Mouse (Mus musculus) lung, postnatal 4 days (tissue): ENCODE measurements around the gene Klhl21.
A peak's percentile ranks its signal among the peaks of the same experiment; 100 is the strongest.

Experiments used
- DNase-seq, 2 experiments: peaks; one replicate each; pipeline ENCODE4 v3.0.0; 2021

Gene Klhl21

GRCm38 (mm10) chr4:152008622-152009075 lies at the start of gene Klhl21:
Gene Klhl21 (plus strand): TSS chr4:152008803.
- DNase-seq = peak; percentile 96 to 98

- DNase-seq = no peak
Measured at GRCm38 (mm10) chr4:151959849-151960512, 48.6 kb upstream of the Klhl21 start.

- DNase-seq = peak in 1 of 2 experiments; percentile 20
Measured at GRCm38 (mm10) chr4:151960513-151960854, 48.1 kb upstream of the Klhl21 start.

- peak in 1 of 2 experiments; percentile 24 for DNase-seq
Measured at GRCm38 (mm10) chr4:151962817-151963216, 45.8 kb upstream of the Klhl21 start.

GRCm38 (mm10) chr4:151968204-151968921 lies 40.2 kb upstream of the Klhl21 start:
- DNase-seq = no peak

- peak in 1 of 2 experiments; percentile 50 for DNase-seq
Measured at GRCm38 (mm10) chr4:151972221-151972967, 36.2 kb upstream of the Klhl21 start.

- peak in 1 of 2 experiments; percentile 51 for DNase-seq
Measured at GRCm38 (mm10) chr4:151975441-151975840, 33.2 kb upstream of the Klhl21 start.

GRCm38 (mm10) chr4:151977748-151978147 lies 30.9 kb upstream of the Klhl21 start:
- peak; percentile 74 to 89 for DNase-seq

GRCm38 (mm10) chr4:151980699-151981098 lies 27.9 kb upstream of the Klhl21 start:
- no peak for DNase-seq

GRCm38 (mm10) chr4:151981363-151981762 lies 27.2 kb upstream of the Klhl21 start:
- peak; percentile 83 to 86 for DNase-seq

GRCm38 (mm10) chr4:151983043-151983442 lies 25.6 kb upstream of the Klhl21 start:
- no peak for DNase-seq

GRCm38 (mm10) chr4:151983560-151983959 lies 25.0 kb upstream of the Klhl21 start:
- DNase-seq = peak in 1 of 2 experiments; percentile 55

- peak; percentile 28 to 56 for DNase-seq
Measured at GRCm38 (mm10) chr4:151985886-151986285, 22.7 kb upstream of the Klhl21 start.

GRCm38 (mm10) chr4:151986650-151987049 lies 22.0 kb upstream of the Klhl21 start:
- DNase-seq = no peak

GRCm38 (mm10) chr4:151988014-151988341 lies 20.6 kb upstream of the Klhl21 start:
- no peak for DNase-seq

GRCm38 (mm10) chr4:151988342-151989109 lies 20.1 kb upstream of the Klhl21 start, which contains the start of gene Thap3:
Gene Thap3 (minus strand): TSS chr4:151988997.
- peak; percentile 89 for DNase-seq

GRCm38 (mm10) chr4:151989110-151989488 lies 19.5 kb upstream of the Klhl21 start:
- DNase-seq = no peak

- no peak for DNase-seq
Measured at GRCm38 (mm10) chr4:151992091-151992490, 16.5 kb upstream of the Klhl21 start.

- no peak for DNase-seq
Measured at GRCm38 (mm10) chr4:151993035-151993434, 15.6 kb upstream of the Klhl21 start.

- DNase-seq = peak; percentile 56 to 60
Measured at GRCm38 (mm10) chr4:151994228-151995171, 14.1 kb upstream of the Klhl21 start.

- peak in 1 of 2 experiments; percentile 65 for DNase-seq
Measured at GRCm38 (mm10) chr4:151995371-151996172, 13.0 kb upstream of the Klhl21 start.
